Mouse (Mus musculus): Measurements from ENCODE around the gene Kazn. TPM values are rescaled to one million over a fixed set of nuclear protein-coding genes. Genes with fewer than 3 reads are reported as not detected.
A peak's percentile ranks its signal among the peaks of the same experiment; 100 is the strongest.

Gene Kazn
- polyA plus RNA-seq, 1 experiment, result 60.3 TPM

DNA sequence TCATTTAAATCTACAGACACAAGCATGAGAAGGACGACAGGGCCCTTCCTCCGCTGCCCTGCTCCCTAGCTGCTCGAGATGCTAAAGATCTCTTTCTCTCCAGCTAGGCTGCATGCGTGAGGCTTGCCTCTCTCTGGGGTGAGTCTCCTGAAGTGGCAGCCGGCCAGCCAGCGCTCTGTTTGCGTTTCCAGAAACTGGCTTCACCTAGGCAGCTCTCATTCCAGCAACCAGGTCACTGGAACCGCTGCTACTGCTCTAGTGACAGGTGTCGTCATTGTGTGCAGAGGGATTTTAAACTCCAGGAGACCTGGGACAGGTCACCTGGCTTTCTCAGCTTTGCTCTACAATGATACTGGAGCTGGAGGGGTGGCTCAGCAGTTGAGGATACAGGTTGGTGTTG is 76.5 kb downstream of the Kazn start:
- TF ChIP-seq CTCF (IDR thresholded peaks at IDR 0.05; ENCODE audit: extremely low read depth, insufficient read depth, low read length) (no peak), POLR2A (IDR thresholded peaks at IDR 0.05; ENCODE audit: extremely low read depth, insufficient read depth, low read length) (no peak)
- no peak overlapping the region for H3K27ac ChIP-seq (ENCODE audit: insufficient read depth, low read length)
- H3K4me1 ChIP-seq (ENCODE audit: control insufficient read depth, insufficient read depth, low read length), result no peaks in the 10 kb centered on the region
- no peak overlapping the region for H3K4me3 ChIP-seq (ENCODE audit: insufficient read depth, low read length)

DNA sequence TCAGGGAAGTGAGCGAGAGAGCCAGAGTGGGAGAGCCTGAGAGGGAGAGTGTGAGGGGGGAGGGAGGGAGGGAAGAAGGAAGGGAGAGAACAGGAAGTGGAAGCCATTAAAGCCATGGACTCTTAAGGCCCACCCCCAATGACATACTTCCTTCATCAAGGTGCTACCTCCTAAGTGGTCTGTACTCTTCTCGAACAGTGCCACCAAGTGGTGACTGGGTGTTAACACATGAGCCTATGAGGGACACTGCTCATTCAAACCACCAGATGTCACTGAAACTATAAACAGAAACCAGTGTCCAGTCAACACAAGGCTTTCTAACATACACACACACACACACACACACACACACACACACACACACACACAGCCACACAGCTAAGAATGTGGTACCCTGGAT is 77.1 kb downstream of the Kazn start:
- no peaks in the 10 kb centered on the region for H3K4me1 ChIP-seq (ENCODE audit: control insufficient read depth, insufficient read depth, low read length)
- TF ChIP-seq CTCF (IDR thresholded peaks at IDR 0.05; ENCODE audit: extremely low read depth, insufficient read depth, low read length), result peak; percentile 34; the same call in 1 of the 2 replicates
- no peak for TF ChIP-seq POLR2A (IDR thresholded peaks at IDR 0.05; ENCODE audit: extremely low read depth, insufficient read depth, low read length)
- no peak overlapping the region for H3K4me3 ChIP-seq (ENCODE audit: insufficient read depth, low read length)

GRCm38 (mm10) chr4:142160041-142160440 is 79.2 kb downstream of the Kazn start:
- Histone ChIP-seq H3K27ac (ENCODE audit: insufficient read depth, low read length) (no peak overlapping the region), H3K4me3 (ENCODE audit: insufficient read depth, low read length) (no peak overlapping the region), H3K4me1 (ENCODE audit: control insufficient read depth, insufficient read depth, low read length) (no peaks in the 10 kb centered on the region)
- TF ChIP-seq POLR2A (IDR thresholded peaks at IDR 0.05; ENCODE audit: extremely low read depth, insufficient read depth, low read length) (no peak), CTCF (IDR thresholded peaks at IDR 0.05; ENCODE audit: extremely low read depth, insufficient read depth, low read length) (no peak)

More for the DNA sequence above, 77.1 kb downstream of the Kazn start:
- no peak overlapping the region for H3K27ac ChIP-seq (ENCODE audit: insufficient read depth, low read length)

- no peak overlapping the region for H3K4me3 ChIP-seq (ENCODE audit: insufficient read depth, low read length)
- H3K4me1 ChIP-seq (ENCODE audit: control insufficient read depth, insufficient read depth, low read length), result no peaks in the 10 kb centered on the region
- no peak for TF ChIP-seq CTCF (IDR thresholded peaks at IDR 0.05; ENCODE audit: extremely low read depth, insufficient read depth, low read length)
- no peak for TF ChIP-seq POLR2A (IDR thresholded peaks at IDR 0.05; ENCODE audit: extremely low read depth, insufficient read depth, low read length)
- peak overlapping the region; percentile 39; the same call in 1 of the 2 replicates for H3K27ac ChIP-seq (ENCODE audit: insufficient read depth, low read length)
These were observed 82.7 kb downstream of the Kazn start for GRCm38 (mm10) chr4:142156506-142156905.

DNA sequence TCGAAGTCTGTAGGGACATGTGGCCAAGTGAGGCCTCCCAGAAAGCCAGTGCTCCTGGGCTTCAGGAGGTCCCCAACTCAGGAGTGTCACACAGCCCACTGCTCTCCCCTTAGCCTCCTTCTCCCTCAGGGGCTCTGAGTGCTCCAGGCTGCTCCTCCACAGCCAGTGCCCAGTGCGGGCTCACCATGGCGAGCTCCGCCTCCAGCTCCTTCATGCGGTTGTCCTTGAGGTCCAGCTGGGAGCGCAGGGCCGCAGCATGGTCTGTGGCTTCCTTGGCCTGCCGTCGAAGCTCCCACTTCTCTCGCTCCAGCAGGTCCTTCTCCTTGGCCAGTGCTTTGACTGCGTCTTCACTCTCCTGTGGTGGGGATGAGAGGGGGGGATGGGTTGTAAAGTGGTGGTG is 85.0 kb downstream of the Kazn start:
- no peaks in the 10 kb centered on the region for H3K4me1 ChIP-seq (ENCODE audit: control insufficient read depth, insufficient read depth, low read length)
- TF ChIP-seq CTCF (IDR thresholded peaks at IDR 0.05; ENCODE audit: extremely low read depth, insufficient read depth, low read length), result no peak
- TF ChIP-seq POLR2A (IDR thresholded peaks at IDR 0.05; ENCODE audit: extremely low read depth, insufficient read depth, low read length), result no peak
- no peak overlapping the region for H3K27ac ChIP-seq (ENCODE audit: insufficient read depth, low read length)
- H3K4me3 ChIP-seq (ENCODE audit: insufficient read depth, low read length), result no peak overlapping the region

DNA sequence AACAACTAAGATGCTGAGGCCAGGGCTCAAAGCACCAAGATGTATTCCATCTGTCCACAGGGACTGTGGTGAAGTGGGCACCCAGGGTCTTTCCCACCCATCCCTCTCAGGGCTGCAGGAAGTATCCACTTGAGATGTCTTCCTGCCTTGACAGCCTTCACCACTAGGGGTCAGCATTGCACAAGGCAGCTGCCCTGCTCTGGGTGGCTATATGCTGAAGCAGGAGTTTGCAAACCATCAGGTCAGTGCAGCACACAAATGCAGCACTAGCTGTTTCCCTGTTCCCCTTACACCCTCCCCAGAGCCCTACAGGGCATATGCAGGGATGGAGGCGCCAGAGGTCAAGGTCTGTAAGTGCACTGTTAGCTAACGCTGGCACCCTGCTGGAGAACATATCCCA is 85.7 kb downstream of the Kazn start:
- TF ChIP-seq CTCF (IDR thresholded peaks at IDR 0.05; ENCODE audit: extremely low read depth, insufficient read depth, low read length) (peak; percentile 100), POLR2A (IDR thresholded peaks at IDR 0.05; ENCODE audit: extremely low read depth, insufficient read depth, low read length) (no peak)
- Histone ChIP-seq H3K27ac (ENCODE audit: insufficient read depth, low read length) (no peak overlapping the region), H3K4me3 (ENCODE audit: insufficient read depth, low read length) (no peak overlapping the region), H3K4me1 (ENCODE audit: control insufficient read depth, insufficient read depth, low read length) (no peaks in the 10 kb centered on the region)

DNA sequence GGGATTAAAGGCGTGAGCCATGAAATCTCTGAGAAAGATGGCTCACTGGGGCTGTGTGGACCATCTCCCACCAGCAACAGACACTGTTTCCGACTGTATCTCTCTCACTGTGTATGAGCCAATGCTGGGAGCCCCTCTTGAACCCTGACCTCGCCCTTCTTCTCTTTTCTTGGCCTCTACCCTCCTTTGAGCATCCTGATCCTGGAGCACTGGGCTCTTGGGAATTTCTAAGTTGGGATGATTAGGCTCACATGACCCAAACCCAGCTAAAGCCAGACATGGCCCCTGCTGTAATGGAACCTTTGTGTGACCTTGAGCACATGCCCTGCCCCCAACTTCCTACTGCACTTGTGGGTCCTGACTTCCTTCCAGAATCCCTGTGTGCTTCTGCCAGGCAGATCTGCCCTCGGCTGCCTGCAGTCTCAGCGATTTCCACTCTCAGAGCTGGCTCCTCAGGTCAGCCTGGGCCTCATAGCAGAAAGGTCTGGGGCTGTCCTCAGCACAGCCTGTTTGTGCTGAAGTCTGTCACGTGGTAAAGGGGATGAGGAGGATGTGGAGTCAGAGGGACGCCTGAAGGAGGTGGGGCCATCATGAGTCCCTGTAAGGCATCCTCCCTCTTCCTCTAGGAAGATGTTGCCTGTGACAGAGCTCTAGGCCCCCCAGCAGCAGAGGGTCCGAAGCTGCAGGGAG is 86.3 kb downstream of the Kazn start:
- Histone ChIP-seq H3K27ac (ENCODE audit: insufficient read depth, low read length) (no peak overlapping the region), H3K4me3 (ENCODE audit: insufficient read depth, low read length) (no peak overlapping the region), H3K4me1 (ENCODE audit: control insufficient read depth, insufficient read depth, low read length) (no peaks in the 10 kb centered on the region)
- TF ChIP-seq POLR2A (IDR thresholded peaks at IDR 0.05; ENCODE audit: extremely low read depth, insufficient read depth, low read length) (no peak), CTCF (IDR thresholded peaks at IDR 0.05; ENCODE audit: extremely low read depth, insufficient read depth, low read length) (no peak)

GRCm38 (mm10) chr4:142150086-142150485 is 89.1 kb downstream of the Kazn start:
- H3K4me1 ChIP-seq (ENCODE audit: control insufficient read depth, insufficient read depth, low read length), result no peaks in the 10 kb centered on the region
- no peak overlapping the region for H3K4me3 ChIP-seq (ENCODE audit: insufficient read depth, low read length)
- no peak for TF ChIP-seq POLR2A (IDR thresholded peaks at IDR 0.05; ENCODE audit: extremely low read depth, insufficient read depth, low read length)
- TF ChIP-seq CTCF (IDR thresholded peaks at IDR 0.05; ENCODE audit: extremely low read depth, insufficient read depth, low read length), result no peak
- no peak overlapping the region for H3K27ac ChIP-seq (ENCODE audit: insufficient read depth, low read length)

DNA sequence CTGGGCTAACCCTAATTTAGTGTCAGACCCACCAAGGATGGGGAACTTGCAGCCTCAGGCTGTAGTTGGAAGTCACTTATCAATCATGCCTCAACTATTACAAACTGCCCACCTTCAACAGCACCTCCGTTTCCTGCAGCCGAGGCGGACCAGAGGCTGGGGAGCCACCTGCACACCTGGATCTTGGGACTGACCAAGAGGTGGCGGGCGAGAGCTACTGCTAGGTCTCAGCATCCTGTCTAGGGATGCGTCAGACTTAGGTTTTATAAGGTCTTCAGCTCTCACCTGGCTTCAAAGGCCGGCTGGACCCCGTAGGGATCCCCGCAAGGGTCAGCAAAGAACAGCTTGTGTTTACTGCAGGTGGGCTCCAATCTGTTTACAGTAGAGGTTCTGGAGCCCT is 90.0 kb downstream of the Kazn start:
- Histone ChIP-seq H3K27ac (ENCODE audit: insufficient read depth, low read length) (no peak overlapping the region), H3K4me3 (ENCODE audit: insufficient read depth, low read length) (no peak overlapping the region), H3K4me1 (ENCODE audit: control insufficient read depth, insufficient read depth, low read length) (no peaks in the 10 kb centered on the region)
- TF ChIP-seq CTCF (IDR thresholded peaks at IDR 0.05; ENCODE audit: extremely low read depth, insufficient read depth, low read length), result no peak
- no peak for TF ChIP-seq POLR2A (IDR thresholded peaks at IDR 0.05; ENCODE audit: extremely low read depth, insufficient read depth, low read length)

GRCm38 (mm10) chr4:142147671-142148070 is 91.5 kb downstream of the Kazn start:
- no peak for TF ChIP-seq CTCF (IDR thresholded peaks at IDR 0.05; ENCODE audit: extremely low read depth, insufficient read depth, low read length)
- no peak for TF ChIP-seq POLR2A (IDR thresholded peaks at IDR 0.05; ENCODE audit: extremely low read depth, insufficient read depth, low read length)
- Histone ChIP-seq H3K4me3 (ENCODE audit: insufficient read depth, low read length) (no peak overlapping the region), H3K4me1 (ENCODE audit: control insufficient read depth, insufficient read depth, low read length) (no peaks in the 10 kb centered on the region), H3K27ac (ENCODE audit: insufficient read depth, low read length) (no peak overlapping the region)

Data from cortical plate, adult 2 months (tissue).